Mouse (Mus musculus) left cerebral cortex, adult 2 months (tissue): ENCODE measurements around the gene Adora2a. TPM values are rescaled to one million over a fixed set of nuclear protein-coding genes. Genes with fewer than 3 reads are reported as not detected.
"Not testable (repeated sequence)": the region's sequence is repeated elsewhere in the genome, so short reads cannot be mapped to it uniquely, and the experiment has no call there.

Experiments used
- DNase-seq, 2 experiments: peaks; one replicate each; pipeline ENCODE4 v3.0.0; 2021 to 2022; ENCODE audit warnings: low spot score in 2 of 2, mixed read lengths in 1 of 2; ENCODE audit errors: extremely low spot score in 1 of 2
- H3K27ac ChIP-seq: fragments of 200-600 bp; 2 replicates; pipeline ENCODE4 v1.8.1; 2022
- H3K4me3 ChIP-seq: fragments of 200-600 bp; 2 replicates; pipeline ENCODE4 v1.8.1; 2022
- CTCF ChIP-seq: fragments of 200-600 bp; IDR thresholded peaks from 2 replicates; pipeline ENCODE4 v1.8.1; 2022; ENCODE audit warnings: antibody characterized with exemption, mild to moderate bottlenecking, moderate library complexity
- intact Hi-C: fragments of 180-260 bp; cut with DNase I; formaldehyde crosslinking; loops from one replicate; pipeline ENCODE4 v1.15.1; 2025
- total RNA-seq, 2 experiments: library from RNA; stranded (reverse); gene quantifications; 2 replicates each; pipeline ENCODE4 v1.2.3; 2021

Adora2a gene
- total RNA-seq, 2 experiments from 2014 or later = 6.8 to 18.7 TPM

- no peak overlapping the region for H3K4me3 ChIP-seq
- no peak overlapping the region for H3K27ac ChIP-seq
- TF ChIP-seq CTCF = no peak
- intact Hi-C loops = no loop called here
- no peak for DNase-seq
Measured at GRCm38 (mm10) chr10:75355341-75355740, 38.7 kb downstream of the Adora2a start.

GRCm38 (mm10) chr10:75364214-75364690 lies 47.6 kb downstream of the Adora2a start:
- not testable (repeated sequence) for DNase-seq

GRCm38 (mm10) chr10:75364796-75365195 lies 48.1 kb downstream of the Adora2a start:
- intact Hi-C loops = no loop called here
- Histone ChIP-seq H3K27ac (peak overlapping the region; percentile 40), H3K4me3 (no peak overlapping the region)
- DNase-seq = no peak
- no peak for TF ChIP-seq CTCF

More at GRCm38 (mm10) chr10:75364214-75364690, 47.6 kb downstream of the Adora2a start:
- H3K4me3 ChIP-seq, intact Hi-C loops: not testable (repeated sequence)
- H3K27ac ChIP-seq = peak overlapping the region; percentile 40

- TF ChIP-seq CTCF = no peak
- no peak overlapping the region for H3K4me3 ChIP-seq
- no peak for DNase-seq
- intact Hi-C loops = no loop called here
- no peak overlapping the region for H3K27ac ChIP-seq
Measured at GRCm38 (mm10) chr10:75365231-75365633, 48.6 kb downstream of the Adora2a start.

- DNase-seq, intact Hi-C loops, H3K4me3 ChIP-seq: not testable (repeated sequence)
- peak overlapping the region; percentile 40; the same call in 1 of the 2 replicates for H3K27ac ChIP-seq
Measured at GRCm38 (mm10) chr10:75373655-75374351, 57.1 kb downstream of the Adora2a start.

- intact Hi-C loops = no loop called here
- Histone ChIP-seq H3K27ac (no peak overlapping the region), H3K4me3 (no peak overlapping the region)
- TF ChIP-seq CTCF = no peak
- DNase-seq = no peak
Measured at GRCm38 (mm10) chr10:75378688-75379087, 62.0 kb downstream of the Adora2a start.

Other genes with a start within 250 kb of the Adora2a start
- gene Specc1l, start 104.8 kb upstream of the Adora2a start, total RNA-seq = 10 to 100 TPM; 42.9 to 46.4 TPM
- under 1 TPM; 0.29 to 0.30 TPM for gene Upb1, start 84.2 kb downstream of the Adora2a start, total RNA-seq
- 10 to 100 TPM; 65.4 to 73.4 TPM for gene Snrpd3, start 200.7 kb downstream of the Adora2a start, total RNA-seq
- 10 to 100 TPM; 16.8 to 18.1 TPM for gene Gucd1, start 201.1 kb downstream of the Adora2a start, total RNA-seq
- 1 to 10 TPM; 9.4 to 9.9 TPM for gene Lrrc75b, start 243.5 kb downstream of the Adora2a start, total RNA-seq
- gene Ggt1, start 244.7 kb downstream of the Adora2a start, total RNA-seq = 1 to 10 TPM; 3.2 to 4.1 TPM